Mouse (Mus musculus) midbrain, embryonic 11.5 days (tissue): ENCODE data around the gene Map4k2. TPM values are rescaled to one million over a fixed set of nuclear protein-coding genes. Genes with fewer than 3 reads are reported as not detected.

Experiments
- ATAC-seq: fragments of 200-750 bp; cut with Nextera tagmentation; 2 replicates; pipeline ENCODE4 v1.8.0; 2017; ENCODE audit warnings: moderate TSS enrichment, moderate library complexity; ENCODE audit not compliant: low FRiP score
- DNase-seq: peaks from one replicate; pipeline ENCODE4 v3.0.0; 2015; ENCODE audit warnings: low spot score; ENCODE audit errors: missing footprints
- H3K27ac ChIP-seq: fragments of 300-500 bp; sonication (generic); 2 replicates; pipeline ENCODE4 v1.5.1; 2014; ENCODE audit warnings: low read depth, low read length
- H3K27me3 ChIP-seq: fragments of 300-500 bp; sonication (generic); 2 replicates; pipeline ENCODE4 v1.6.1; 2014; ENCODE audit warnings: mild to moderate bottlenecking, low read length, moderate library complexity, mixed read lengths; ENCODE audit not compliant: control insufficient read depth, insufficient read depth
- H3K36me3 ChIP-seq: fragments of 300-500 bp; sonication (generic); 2 replicates; pipeline ENCODE4 v1.6.1; 2014; ENCODE audit warnings: mild to moderate bottlenecking, low read length, moderate library complexity, mixed read lengths; ENCODE audit not compliant: control insufficient read depth, insufficient read depth
- H3K4me1 ChIP-seq: fragments of 300-500 bp; sonication (generic); 2 replicates; pipeline ENCODE4 v1.6.1; 2014; ENCODE audit warnings: low read length; ENCODE audit not compliant: control insufficient read depth, insufficient read depth
- H3K4me2 ChIP-seq: fragments of 300-500 bp; sonication (generic); 2 replicates; pipeline ENCODE4 v1.6.1; 2014; ENCODE audit warnings: mild to moderate bottlenecking, moderate library complexity
- H3K4me3 ChIP-seq: fragments of 300-500 bp; sonication (generic); 2 replicates; pipeline ENCODE4 v1.5.1; 2014; ENCODE audit warnings: low read depth, low read length
- H3K9ac ChIP-seq: fragments of 300-500 bp; sonication (generic); 2 replicates; pipeline ENCODE4 v1.6.1; 2014; ENCODE audit warnings: low read length
- H3K9me3 ChIP-seq: fragments of 300-500 bp; sonication (generic); 2 replicates; pipeline ENCODE4 v1.6.1; 2016; ENCODE audit warnings: low read length; ENCODE audit not compliant: control insufficient read depth
- WGBS: fragments of 180-500 bp; shearing (Covaris S2); extraction: QIAGEN DNeasy Blood & Tissue Kit; methylation state at CpG from one replicate; pipeline ENCODE4 v1.1.7; 2014; 5-methylcytosine and 5-hydroxymethylcytosine counted together
- polyA plus RNA-seq: library from polyadenylated mRNA; unstranded; fragments of >200 nt; fragmentation: Nextera tagmentation; extraction: Ambion mirVana; gene quantifications from 2 replicates; pipeline ENCODE4 v1.2.1, GENCODE M21; 2014

Gene Map4k2
- polyA plus RNA-seq, 1 experiment from 2014 or later, result 8.6 TPM

- H3K9me3 ChIP-seq, result no peaks in the 10 kb centered on the region
- DNase-seq, result no peak
- H3K4me3 ChIP-seq, result no peak overlapping the region
- H3K4me1 ChIP-seq, result peaks cover 14% of the 10 kb centered on the region
- H3K9ac ChIP-seq, result peak overlapping the region; percentile 46
- 76% methylated on average over 5 of the region's 5 CpGs for WGBS
- H3K4me2 ChIP-seq, result no peak overlapping the region
- no peak overlapping the region for H3K27ac ChIP-seq
- no peaks in the 10 kb centered on the region for H3K36me3 ChIP-seq
- H3K27me3 ChIP-seq, result no peaks in the 10 kb centered on the region
- no peak for ATAC-seq
Measured at GRCm38 (mm10) chr19:6331178-6331577, 9.8 kb upstream of the Map4k2 start.

GRCm38 (mm10) chr19:6331719-6332516, 9.0 kb upstream of the Map4k2 start:
- no peaks in the 10 kb centered on the region for H3K36me3 ChIP-seq
- H3K9me3 ChIP-seq, result no peaks in the 10 kb centered on the region
- H3K4me2 ChIP-seq, result peak overlapping the region; percentile 24
- H3K27me3 ChIP-seq, result no peaks in the 10 kb centered on the region
- peak overlapping the region; percentile 9; the same call in 1 of the 2 replicates for H3K4me3 ChIP-seq
- 22% methylated on average over 13 of the region's 13 CpGs for WGBS
- peaks cover 20% of the 10 kb centered on the region for H3K4me1 ChIP-seq
- no peak for ATAC-seq
- no peak overlapping the region for H3K27ac ChIP-seq
- peak overlapping the region; percentile 46 for H3K9ac ChIP-seq
- DNase-seq, result peak; percentile 94

GRCm38 (mm10) chr19:6333761-6334595, 7.0 kb upstream of the Map4k2 start:
- 75% methylated on average over 9 of the region's 9 CpGs for WGBS

GRCm38 (mm10) chr19:6334673-6335457, 6.1 kb upstream of the Map4k2 start, which contains the start of gene Men1:
Men1 (plus strand) TSS chr19:6334979.
- Histone ChIP-seq H3K4me1 (peaks cover 20% of the 10 kb centered on the region), H3K9ac (peak within 1 kb of the TSS; percentile 80), H3K4me3 (peak within 1 kb of the TSS; percentile 58), H3K27ac (peak within 1 kb of the TSS; percentile 48; the same call in 1 of the 2 replicates), H3K36me3 (peaks cover 9% of the 10 kb centered on the region), H3K4me2 (peak within 1 kb of the TSS; percentile 82), H3K27me3 (no peaks in the 10 kb centered on the region), H3K9me3 (no peaks in the 10 kb centered on the region)
- DNase-seq (peak; percentile 99), ATAC-seq (peak; percentile 90)
- under 1% methylated on average over 43 of the region's 43 CpGs for WGBS

More at GRCm38 (mm10) chr19:6333761-6334595, 7.0 kb upstream of the Map4k2 start:
- Histone ChIP-seq H3K4me3 (peak overlapping the region; percentile 58; the same call in 1 of the 2 replicates), H3K27ac (no peak overlapping the region), H3K9ac (peak overlapping the region; percentile 13), H3K27me3 (no peaks in the 10 kb centered on the region), H3K4me1 (peaks cover 20% of the 10 kb centered on the region), H3K9me3 (no peaks in the 10 kb centered on the region), H3K4me2 (peak overlapping the region; percentile 82), H3K36me3 (peaks cover 7% of the 10 kb centered on the region)
- DNase-seq, result peak; percentile 77
- no peak for ATAC-seq

- H3K9ac ChIP-seq, result peak overlapping the region; percentile 80
- DNase-seq, result no peak
- ATAC-seq, result peak; percentile 36
- H3K4me2 ChIP-seq, result peak overlapping the region; percentile 82
- peaks cover 12% of the 10 kb centered on the region for H3K36me3 ChIP-seq
- H3K27me3 ChIP-seq, result no peaks in the 10 kb centered on the region
- under 1% methylated on average over 25 of the region's 25 CpGs for WGBS
- no peak overlapping the region for H3K27ac ChIP-seq
- H3K4me1 ChIP-seq, result peaks cover 20% of the 10 kb centered on the region
- peak overlapping the region; percentile 58 for H3K4me3 ChIP-seq
- no peaks in the 10 kb centered on the region for H3K9me3 ChIP-seq
Measured at GRCm38 (mm10) chr19:6335458-6335827, 5.5 kb upstream of the Map4k2 start.

- Histone ChIP-seq H3K4me2 (peak overlapping the region; percentile 82), H3K9ac (peak overlapping the region; percentile 21; the same call in 1 of the 2 replicates), H3K4me3 (peak overlapping the region; percentile 58), H3K27me3 (no peaks in the 10 kb centered on the region), H3K36me3 (peaks cover 12% of the 10 kb centered on the region), H3K9me3 (no peaks in the 10 kb centered on the region), H3K27ac (no peak overlapping the region), H3K4me1 (peaks cover 22% of the 10 kb centered on the region)
- no peak for ATAC-seq
- 93% methylated on average over 10 of the region's 10 CpGs for WGBS
- DNase-seq, result peak; percentile 72
Measured at GRCm38 (mm10) chr19:6336920-6337319, 4.0 kb upstream of the Map4k2 start.

GRCm38 (mm10) chr19:6338171-6338570, 2.8 kb upstream of the Map4k2 start:
- Histone ChIP-seq H3K9ac (no peak overlapping the region), H3K36me3 (peaks cover 12% of the 10 kb centered on the region), H3K4me1 (peaks cover 20% of the 10 kb centered on the region), H3K9me3 (no peaks in the 10 kb centered on the region), H3K27me3 (no peaks in the 10 kb centered on the region), H3K4me3 (no peak overlapping the region), H3K4me2 (no peak overlapping the region), H3K27ac (no peak overlapping the region)
- DNase-seq, result peak; percentile 56
- ATAC-seq, result no peak
- 94% methylated on average over 7 of the region's 7 CpGs for WGBS

- DNase-seq (peak; percentile 47), ATAC-seq (no peak)
- Histone ChIP-seq H3K27me3 (no peaks in the 10 kb centered on the region), H3K4me2 (no peak overlapping the region), H3K4me3 (no peak overlapping the region), H3K4me1 (peaks cover 20% of the 10 kb centered on the region), H3K9me3 (no peaks in the 10 kb centered on the region), H3K36me3 (peaks cover 12% of the 10 kb centered on the region), H3K27ac (no peak overlapping the region), H3K9ac (no peak overlapping the region)
- 93% methylated on average over 11 of the region's 11 CpGs for WGBS
Measured at GRCm38 (mm10) chr19:6338716-6339115, 2.2 kb upstream of the Map4k2 start.
